Mouse (Mus musculus): ENCODE measurements at regions not wholly inside any gene's neighbourhood (a gene's known extent, or its start where the extent isn't known, plus 50 kb on each side); places are given as distances from the start of the nearest gene placed in this dataset.

DNA sequence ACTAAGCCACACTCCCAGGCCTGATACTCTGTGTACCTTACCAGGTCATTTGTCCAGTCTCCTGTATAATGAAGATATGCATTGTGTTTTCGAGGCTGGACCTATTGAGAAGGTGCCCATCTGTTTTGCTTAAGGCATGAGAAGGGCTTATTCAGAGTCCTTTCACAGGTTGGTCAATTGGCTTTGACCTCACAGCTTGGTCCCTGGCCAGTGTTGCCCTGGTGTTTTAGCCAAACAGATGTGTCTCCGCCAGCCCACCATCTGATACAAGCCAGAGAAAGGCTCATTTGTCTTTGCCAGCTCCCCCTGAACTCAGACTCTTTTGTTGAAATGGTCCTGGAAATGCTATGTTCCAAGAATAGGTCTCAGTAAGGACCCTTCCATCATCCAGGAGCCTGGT lies 308.2 kb downstream of the Fut8 start:
- TF ChIP-seq FLI1 (IDR thresholded peaks at IDR 0.05; ENCODE audit: low read length): no peak
- TF ChIP-seq GATA1 (IDR thresholded peaks at IDR 0.05; ENCODE audit: borderline replicate concordance, low read length): no peak

Measured in megakaryocyte, embryonic 14.5 days (primary cell).